Mouse (Mus musculus): ENCODE results near the gene Cfap43.

The Cfap43 gene

GRCm38 (mm10) chr19:47713457-47713856 is 205.6 kb downstream of the Cfap43 start:
- no peak for DNase-seq (ENCODE audit: low spot score in 2 of 2)

GRCm38 (mm10) chr19:47710376-47710775 is 208.7 kb downstream of the Cfap43 start:
- no peak for DNase-seq (ENCODE audit: low spot score in 2 of 2)

- DNase-seq (ENCODE audit: low spot score in 2 of 2), result no peak
Measured at GRCm38 (mm10) chr19:47705772-47706309, 213.2 kb downstream of the Cfap43 start.

GRCm38 (mm10) chr19:47705080-47705771 is 213.9 kb downstream of the Cfap43 start:
- no peak for DNase-seq (ENCODE audit: low spot score in 2 of 2)

- DNase-seq (ENCODE audit: low spot score in 2 of 2), result no peak
Measured at GRCm38 (mm10) chr19:47700509-47700908, 218.6 kb downstream of the Cfap43 start.

- DNase-seq (ENCODE audit: low spot score in 2 of 2), result peak in 1 of 2 experiments; percentile 3
Measured at GRCm38 (mm10) chr19:47699743-47700142, 219.3 kb downstream of the Cfap43 start.

GRCm38 (mm10) chr19:47698266-47698665 is 220.8 kb downstream of the Cfap43 start:
- no peak for DNase-seq (ENCODE audit: low spot score in 2 of 2)

GRCm38 (mm10) chr19:47697067-47697466 is 222.0 kb downstream of the Cfap43 start:
- DNase-seq (ENCODE audit: low spot score in 2 of 2), result no peak

- DNase-seq (ENCODE audit: low spot score in 2 of 2), result no peak
Measured at GRCm38 (mm10) chr19:47696411-47696810, 222.7 kb downstream of the Cfap43 start.

- DNase-seq (ENCODE audit: low spot score in 2 of 2), result no peak
Measured at GRCm38 (mm10) chr19:47695725-47696124, 223.4 kb downstream of the Cfap43 start.

- no peak for DNase-seq (ENCODE audit: low spot score in 2 of 2)
Measured at GRCm38 (mm10) chr19:47691994-47692393, 227.1 kb downstream of the Cfap43 start, which contains the start of gene Col17a1. TSS of gene Col17a1 (minus strand) at chr19:47692094.

- DNase-seq (ENCODE audit: low spot score in 2 of 2), result no peak
Measured at GRCm38 (mm10) chr19:47689592-47689991, 229.5 kb downstream of the Cfap43 start.
